Mouse (Mus musculus) adrenal gland, postnatal 4 days (tissue): ENCODE data around the gene Cav1. TPM values are rescaled to one million over a fixed set of nuclear protein-coding genes. Genes with fewer than 3 reads are reported as not detected.

Source experiments
- DNase-seq, 2 experiments: peaks; one replicate each; pipeline ENCODE4 v3.0.0; 2021 to 2022; ENCODE audit warnings: low spot score in 2 of 2, mixed read lengths in 2 of 2
- total RNA-seq, 2 experiments: library from RNA; stranded (reverse); gene quantifications; 2 replicates each; pipeline ENCODE4 v1.2.3; 2021

Cav1 gene
- total RNA-seq, 2 experiments from 2014 or later: 172 to 175 TPM

- no peak for DNase-seq
These were observed 10.4 kb downstream of the Cav1 start for GRCm38 (mm10) chr6:17316294-17317166.

- DNase-seq: no peak
These were observed 11.0 kb downstream of the Cav1 start for GRCm38 (mm10) chr6:17317167-17317524.

- DNase-seq: no peak
These were observed 11.8 kb downstream of the Cav1 start for GRCm38 (mm10) chr6:17317944-17318343.

- no peak for DNase-seq
These were observed 15.8 kb downstream of the Cav1 start for GRCm38 (mm10) chr6:17321976-17322375.

GRCm38 (mm10) chr6:17327216-17327615 is 21.1 kb downstream of the Cav1 start:
- DNase-seq: no peak

GRCm38 (mm10) chr6:17329801-17330200 is 23.7 kb downstream of the Cav1 start:
- DNase-seq: no peak

- no peak for DNase-seq
These were observed 31.6 kb downstream of the Cav1 start for GRCm38 (mm10) chr6:17337724-17338123.

GRCm38 (mm10) chr6:17340406-17340805 is 34.3 kb downstream of the Cav1 start:
- DNase-seq: no peak

- no peak for DNase-seq
These were observed 41.9 kb downstream of the Cav1 start for GRCm38 (mm10) chr6:17348011-17348410.

- DNase-seq: no peak
These were observed 44.7 kb downstream of the Cav1 start for GRCm38 (mm10) chr6:17350803-17351202.

GRCm38 (mm10) chr6:17358896-17359690 is 53.0 kb downstream of the Cav1 start:
- no peak for DNase-seq

- DNase-seq: no peak
These were observed 56.6 kb downstream of the Cav1 start for GRCm38 (mm10) chr6:17362771-17363170.

GRCm38 (mm10) chr6:17363446-17364179 is 57.5 kb downstream of the Cav1 start:
- no peak for DNase-seq

- no peak for DNase-seq
These were observed 68.2 kb downstream of the Cav1 start for GRCm38 (mm10) chr6:17374326-17374725.

GRCm38 (mm10) chr6:17377371-17377770 is 71.2 kb downstream of the Cav1 start:
- no peak for DNase-seq

GRCm38 (mm10) chr6:17380102-17380501 is 74.0 kb downstream of the Cav1 start:
- DNase-seq: no peak

- DNase-seq: no peak
These were observed 75.6 kb downstream of the Cav1 start for GRCm38 (mm10) chr6:17381690-17382089.

- no peak for DNase-seq
These were observed 79.4 kb downstream of the Cav1 start for GRCm38 (mm10) chr6:17385531-17385930.

GRCm38 (mm10) chr6:17387991-17388710 is 82.0 kb downstream of the Cav1 start:
- no peak for DNase-seq
